Mouse (Mus musculus) urinary bladder, adult 2 months (tissue): ENCODE data around the gene Trim14. TPM values are rescaled to one million over a fixed set of nuclear protein-coding genes. Genes with fewer than 3 reads are reported as not detected.

Source experiments
- polyA plus RNA-seq: library from polyadenylated mRNA; depleted of rRNA; stranded (reverse); fragments of >200 nt; gene quantifications from 2 replicates; pipeline ENCODE4 v1.2.3, GENCODE M21; 2012; rRNA removed

Trim14 gene
- polyA plus RNA-seq, 1 experiment: 5.7 TPM

Other genes with a start within 250 kb of the Trim14 start
- not detected in 2 replicates for gene Foxe1, start 192.5 kb downstream of the Trim14 start, polyA plus RNA-seq
- gene Trmo, start 146.7 kb downstream of the Trim14 start, polyA plus RNA-seq: 4.7 and 6.3 TPM in 2 replicates
- 0.06 and 0.07 TPM in 2 replicates for gene Hemgn, start 122.6 kb downstream of the Trim14 start, polyA plus RNA-seq
- 26.7 and 71.9 TPM in 2 replicates for gene Anp32b, start 85.2 kb downstream of the Trim14 start, polyA plus RNA-seq
- gene Nans, start 46.9 kb downstream of the Trim14 start, polyA plus RNA-seq: 34.6 and 35.1 TPM in 2 replicates
- gene Coro2a, start 66.1 kb upstream of the Trim14 start, polyA plus RNA-seq: 6.4 and 7.0 TPM in 2 replicates
- 18.6 and 24.0 TPM in 2 replicates for gene Tbc1d2, start 114.1 kb upstream of the Trim14 start, polyA plus RNA-seq